Mouse (Mus musculus) thymus, adult 2 months (tissue): Measurements from ENCODE around the gene Gm6993.

ENCODE experiments used
- CTCF ChIP-seq: fragments of 200-500 bp; IDR thresholded peaks from 2 replicates; pipeline ENCODE4 v1.5.1; 2012; ENCODE audit warnings: mild to moderate bottlenecking, control low read depth, low read length, moderate library complexity, borderline replicate concordance; ENCODE audit not compliant: control insufficient read depth, poor library complexity, insufficient read depth; ENCODE audit errors: extremely low read depth
- POLR2A ChIP-seq: fragments of 200-500 bp; IDR thresholded peaks from 2 replicates; pipeline ENCODE4 v1.6.1; 2012; ENCODE audit warnings: mild to moderate bottlenecking, low read length, control low read depth, moderate library complexity; ENCODE audit not compliant: control insufficient read depth, poor library complexity, insufficient read depth; ENCODE audit errors: extremely low read depth

DNA sequence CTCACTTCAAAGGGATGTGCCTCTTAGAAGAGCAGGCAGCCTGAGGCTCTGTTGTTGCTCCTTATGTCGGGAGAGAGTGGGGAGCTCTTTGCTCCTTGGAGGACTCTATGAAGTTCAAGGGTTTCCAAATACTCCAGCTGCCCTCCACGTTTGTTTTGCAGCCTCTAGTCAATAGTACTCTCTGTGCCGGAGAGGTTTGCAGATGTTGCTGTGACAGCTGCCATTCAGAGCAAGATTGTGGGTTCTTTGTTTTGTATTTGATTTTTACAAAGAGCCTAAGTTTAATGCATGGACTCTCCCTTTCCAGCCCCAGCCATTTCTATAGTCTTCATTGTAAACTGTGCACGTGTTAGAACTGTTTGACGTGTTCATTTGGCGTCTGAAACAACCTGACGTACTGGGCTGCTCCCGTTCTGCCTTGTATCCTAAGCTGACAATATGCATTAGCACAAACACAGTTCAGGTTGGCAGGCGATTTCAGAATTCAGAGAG, 40.6 kb downstream of the Gm6993 start:
- TF ChIP-seq CTCF, result no peak
- no peak for TF ChIP-seq POLR2A
